Mouse (Mus musculus): ENCODE measurements at regions not wholly inside any gene's neighbourhood (a gene's known extent, or its start where the extent isn't known, plus 50 kb on each side); places are given as distances from the start of the nearest gene placed in this dataset.

- TF ChIP-seq POLR2A (IDR thresholded peaks at IDR 0.05; ENCODE audit: insufficient read depth, low read depth, low read length) (no peak), CTCF (IDR thresholded peaks at IDR 0.05) (no peak)
Observed at GRCm38 (mm10) chr19:19885933-19886710, 504.6 kb downstream of the Anxa1 start.
